Mouse (Mus musculus): ENCODE results near the gene Rpa3.
A peak's percentile ranks its signal among the peaks of the same experiment; 100 is the strongest.

The Rpa3 gene

DNA sequence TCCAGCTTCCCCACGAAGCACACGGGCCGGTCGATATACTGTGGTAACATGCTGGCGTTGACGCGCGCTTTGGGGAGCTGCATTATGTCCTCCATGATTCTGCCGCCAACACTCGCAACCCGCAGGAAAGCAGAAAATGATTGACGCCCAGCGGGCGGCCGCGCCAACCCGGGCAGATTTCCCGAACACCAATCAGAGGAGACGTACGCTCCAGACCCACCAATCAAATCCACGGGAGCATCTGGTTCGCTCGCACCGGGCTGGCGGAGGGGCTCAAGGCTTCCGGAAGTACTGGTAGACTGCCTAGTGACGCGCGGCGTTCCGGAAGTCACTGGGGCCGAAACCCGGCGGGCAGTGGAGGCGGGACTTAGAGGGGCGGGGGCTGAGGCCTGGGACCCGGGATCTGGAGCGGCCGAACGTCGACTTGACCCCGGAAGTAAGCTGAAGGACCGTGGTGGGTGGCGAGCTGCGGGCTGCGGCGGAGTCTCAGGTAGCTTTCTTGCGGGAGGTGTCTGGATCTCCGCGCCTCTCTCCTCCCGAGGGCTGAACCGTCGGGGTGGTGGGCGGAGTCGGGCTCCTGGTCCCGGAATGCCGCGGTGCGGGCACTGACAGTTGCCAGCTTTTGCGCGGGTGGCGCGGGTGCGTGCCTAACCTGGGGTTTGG is at the start of gene Rpa3, which contains the start of the genes Umad1 and Gm45062:
Gene Rpa3 (minus strand): TSS at position 170 of the 663 bp plus-strand sequence.
Gene Umad1 (plus strand): TSS at position 285 of the 663 bp plus-strand sequence.
Gene Gm45062 (plus strand): TSS at position 447 of the 663 bp plus-strand sequence.
- DNase-seq (ENCODE audit: low read depth, low spot score): peak; percentile 95

DNA sequence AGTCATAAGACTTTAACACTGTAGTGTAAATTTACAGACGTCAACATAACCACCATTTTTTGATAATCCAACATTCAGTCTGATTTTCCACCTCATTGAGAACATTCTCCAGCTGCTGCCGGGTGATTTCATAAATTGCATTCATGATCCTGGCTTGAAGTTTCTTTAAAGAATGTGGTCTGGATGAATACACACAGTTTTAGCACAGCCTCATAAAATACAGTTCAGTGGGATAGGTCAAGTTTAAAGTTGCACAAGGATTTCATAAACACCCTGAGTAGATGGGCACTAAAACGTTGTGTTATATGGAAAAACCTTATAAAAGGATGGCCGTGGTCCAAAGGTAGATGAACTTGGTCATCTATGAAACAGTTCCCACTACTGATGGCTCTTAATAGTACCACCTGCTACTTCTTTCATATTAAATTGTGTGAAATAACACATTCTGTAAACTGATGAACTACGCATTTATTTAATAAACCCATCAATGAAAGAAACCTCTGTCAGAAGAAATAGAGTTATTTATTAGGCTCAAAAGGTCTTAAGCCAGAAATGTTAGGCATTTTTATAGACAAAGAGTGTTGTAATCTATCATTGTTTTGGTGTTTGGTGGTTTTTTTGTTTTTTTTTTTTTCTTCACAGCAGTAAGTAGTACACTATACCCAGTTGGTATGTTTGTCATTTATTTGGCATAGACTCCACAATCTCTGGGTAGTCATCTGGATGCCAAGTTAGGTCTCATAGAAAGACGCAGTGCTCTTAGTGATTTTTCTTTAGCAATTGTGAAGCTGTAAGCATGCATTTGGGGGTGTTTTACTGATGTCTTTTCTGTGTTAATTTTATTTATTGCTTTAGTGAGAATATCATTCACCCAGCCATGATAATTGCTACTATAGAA is 49.2 kb upstream of the Rpa3 start:
- no peak for DNase-seq (ENCODE audit: low read depth, low spot score)

GRCm38 (mm10) chr6:8299066-8299863 is 40.3 kb upstream of the Rpa3 start:
- no peak for DNase-seq (ENCODE audit: low read depth, low spot score)

DNA sequence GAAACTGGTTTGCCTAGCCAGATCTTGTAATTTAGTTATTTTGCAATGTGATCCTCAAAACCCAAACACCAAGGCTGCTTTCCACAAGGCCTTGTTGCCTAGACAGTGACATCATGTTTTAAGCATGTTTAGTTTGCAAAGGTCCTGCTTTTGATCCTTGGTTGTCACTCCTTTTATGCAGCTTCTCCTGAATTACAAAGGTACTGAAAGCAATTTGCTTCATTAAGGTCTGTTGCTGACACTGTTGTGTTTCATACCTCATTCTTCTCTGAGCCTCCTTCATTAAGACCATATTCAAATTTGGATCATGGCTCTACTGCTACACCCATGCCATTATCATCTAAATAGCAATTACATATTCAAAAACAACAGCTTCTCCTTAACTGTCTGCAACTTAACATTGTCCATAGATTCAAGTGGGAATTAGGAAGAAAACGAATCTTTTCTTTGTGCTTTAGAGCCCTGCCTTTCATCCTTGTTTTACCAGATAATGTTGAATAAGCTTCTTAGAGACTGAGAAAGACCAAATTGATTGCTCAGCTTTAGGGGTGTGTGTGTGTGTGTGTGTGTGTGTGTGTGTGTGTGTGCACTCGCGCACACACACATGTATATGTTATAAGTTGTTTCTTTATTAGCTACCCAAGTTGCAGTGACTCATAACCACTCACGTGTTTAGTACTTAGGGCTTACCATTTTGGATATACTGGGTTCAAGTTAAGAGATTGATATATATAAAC is 35.2 kb upstream of the Rpa3 start:
- no peak for DNase-seq (ENCODE audit: low read depth, low spot score)

GRCm38 (mm10) chr6:8288755-8289580 is 30.0 kb upstream of the Rpa3 start:
- no peak for DNase-seq (ENCODE audit: low read depth, low spot score)

DNA sequence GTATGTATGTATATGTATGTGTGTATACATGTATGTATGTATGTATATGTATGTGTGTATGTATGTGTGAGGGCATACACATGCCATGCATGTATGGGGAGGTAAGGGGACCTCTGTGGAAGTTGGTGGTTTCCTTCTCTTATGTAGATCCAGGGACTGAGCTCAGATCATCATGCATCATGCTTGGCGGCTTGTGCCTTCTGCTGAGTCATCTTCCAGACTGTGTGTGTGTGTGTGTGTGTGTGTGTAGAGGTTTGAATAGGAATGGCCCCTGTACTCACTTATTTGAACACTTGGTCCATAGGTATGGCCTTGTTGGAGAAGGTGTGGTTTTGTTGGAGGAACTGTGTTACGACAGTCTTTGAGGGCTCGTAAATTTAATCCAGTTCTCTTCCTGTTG is 27.2 kb upstream of the Rpa3 start:
- no peak for DNase-seq (ENCODE audit: low read depth, low spot score)

- DNase-seq (ENCODE audit: low read depth, low spot score): no peak
Measured at GRCm38 (mm10) chr6:8285401-8285960, 26.5 kb upstream of the Rpa3 start.

DNA sequence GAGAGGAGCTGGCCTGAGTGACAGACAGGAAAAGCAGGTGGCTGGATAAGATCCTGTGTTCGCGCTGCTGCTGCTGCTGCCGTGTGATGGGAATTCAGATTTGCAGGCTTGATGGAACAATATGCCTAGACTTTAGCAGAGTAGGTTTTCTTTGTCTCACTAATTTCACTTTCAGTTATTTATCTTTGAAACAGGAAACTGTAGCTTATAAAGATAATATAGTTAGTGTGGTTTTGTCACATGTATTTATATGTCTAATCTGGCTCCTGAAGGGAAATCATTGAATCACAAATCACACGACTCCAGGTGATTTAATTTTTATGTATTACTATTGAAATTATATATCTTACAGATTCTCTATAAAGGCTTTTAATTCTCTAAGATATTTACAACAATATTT is 24.3 kb upstream of the Rpa3 start:
- DNase-seq (ENCODE audit: low read depth, low spot score): no peak

DNA sequence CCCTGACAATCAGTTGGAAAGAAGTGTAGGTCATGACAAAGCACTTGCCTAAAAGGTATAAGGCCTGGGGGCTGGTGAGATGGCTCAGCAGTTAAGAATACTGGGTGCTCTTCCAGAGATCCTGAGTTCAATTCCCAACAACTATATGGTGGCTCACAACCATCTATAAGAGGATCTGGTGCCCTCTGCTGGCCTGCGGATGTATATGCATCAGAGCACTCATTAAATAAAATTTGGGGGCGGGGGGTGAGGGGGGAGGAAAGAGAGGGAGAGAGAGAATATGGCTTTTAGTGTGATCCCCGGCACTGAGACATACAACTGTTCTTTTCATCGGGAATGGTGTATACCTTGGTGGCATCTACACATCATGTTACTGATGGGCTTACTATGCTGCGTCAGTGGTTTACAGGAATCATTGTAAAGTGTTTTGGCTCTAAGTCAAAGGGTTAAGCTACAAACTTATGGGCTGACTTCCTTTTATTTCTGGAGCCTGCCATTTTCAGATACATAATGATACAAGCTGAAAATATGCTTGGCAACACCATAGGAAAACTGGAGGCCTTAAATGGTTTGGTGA is 19.5 kb upstream of the Rpa3 start:
- no peak for DNase-seq (ENCODE audit: low read depth, low spot score)

DNA sequence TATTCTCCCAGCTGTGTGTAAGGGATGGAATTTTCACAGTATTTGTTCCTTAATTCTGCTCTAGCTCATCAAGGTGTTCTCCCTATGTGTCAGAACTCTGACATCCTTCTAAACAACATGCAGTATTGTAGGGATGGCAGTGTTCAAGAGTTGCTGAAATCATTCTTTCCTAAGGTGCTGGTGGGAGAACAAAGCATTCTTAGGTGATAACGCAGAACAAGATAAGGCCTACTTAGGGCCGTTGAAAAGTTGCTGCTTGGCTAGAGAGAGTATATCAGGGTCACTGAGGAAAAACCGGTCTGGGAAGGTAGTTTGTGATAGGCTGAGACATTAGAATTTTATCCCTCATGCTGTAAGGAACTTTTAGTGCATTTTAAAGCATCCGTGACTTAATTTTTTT is 17.5 kb upstream of the Rpa3 start:
- no peak for DNase-seq (ENCODE audit: low read depth, low spot score)

DNA sequence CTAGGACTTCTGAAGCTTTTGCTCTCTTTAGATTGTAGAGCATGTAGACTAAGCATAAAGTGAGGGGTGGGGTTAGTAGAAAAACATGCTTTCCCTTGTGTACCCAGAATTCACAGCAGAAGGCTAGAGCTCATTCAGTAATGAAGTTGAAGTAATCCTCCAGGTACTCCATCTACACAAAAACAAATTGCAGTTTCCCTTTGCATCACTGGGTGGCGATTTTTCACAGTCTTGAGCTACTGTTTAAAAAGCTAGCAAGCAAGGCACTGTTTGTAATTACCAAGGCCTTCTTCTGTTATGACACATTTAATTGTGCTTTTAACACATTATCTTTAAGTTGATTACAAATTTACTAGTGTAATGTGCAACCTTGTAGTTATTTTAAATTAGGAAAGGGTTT is 16.1 kb upstream of the Rpa3 start:
- peak; percentile 24 for DNase-seq (ENCODE audit: low read depth, low spot score)

DNA sequence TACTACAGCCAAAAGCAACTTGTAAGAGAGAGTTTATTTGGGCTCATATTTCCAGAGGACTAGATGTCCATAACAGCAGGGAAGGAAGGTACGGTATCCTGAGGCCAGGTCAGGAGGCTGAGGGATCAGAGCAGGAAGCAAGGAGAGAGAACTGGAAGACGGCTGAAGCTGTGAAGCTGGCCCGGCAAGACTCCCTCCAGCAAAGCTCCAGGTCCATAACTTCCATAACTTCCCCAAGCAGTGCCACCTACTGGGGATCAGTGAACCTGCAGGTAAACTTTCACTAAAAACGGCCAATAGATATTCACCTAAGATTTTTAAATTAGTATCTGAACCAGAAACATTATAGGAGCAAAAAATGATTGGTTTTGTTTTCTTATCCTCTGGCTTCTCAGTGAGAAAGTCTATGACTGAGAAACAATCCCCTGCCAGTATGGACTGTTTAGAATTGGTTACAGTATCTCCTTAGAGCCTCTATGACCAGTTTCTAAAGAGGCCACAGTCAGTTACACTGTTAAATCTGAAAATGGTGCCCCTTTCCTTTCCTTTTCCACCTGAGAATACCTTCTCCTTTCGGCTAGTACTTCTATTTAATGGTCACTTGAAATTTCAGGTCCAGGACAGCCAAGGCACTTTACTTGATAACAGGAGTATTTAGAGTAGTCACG is 15.5 kb upstream of the Rpa3 start:
- peak; percentile 20 for DNase-seq (ENCODE audit: low read depth, low spot score)

- no peak for DNase-seq (ENCODE audit: low read depth, low spot score)
Measured at GRCm38 (mm10) chr6:8271047-8271446, 12.1 kb upstream of the Rpa3 start.

GRCm38 (mm10) chr6:8259667-8260044 is 683 bp upstream of the Rpa3 start:
- DNase-seq (ENCODE audit: low read depth, low spot score): no peak

DNA sequence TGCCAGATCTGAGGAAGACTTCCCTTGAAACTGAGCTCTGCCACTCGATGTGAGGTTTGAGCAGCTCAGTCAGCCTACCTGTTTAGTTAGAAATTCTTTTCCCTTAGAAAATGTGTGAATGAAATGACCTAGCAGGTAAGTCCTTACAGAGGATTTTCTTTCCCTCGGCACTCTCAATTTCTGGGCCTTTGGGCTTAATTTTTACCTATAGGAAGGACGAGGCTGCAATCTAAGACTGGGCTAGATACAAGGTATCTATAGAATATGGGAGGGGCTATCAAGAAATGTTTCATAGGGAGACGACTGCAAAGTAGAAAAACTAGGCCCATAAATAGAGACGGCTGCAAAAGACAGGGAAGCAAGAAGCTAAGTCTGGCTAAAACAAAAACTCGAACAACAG is 657 bp downstream of the Rpa3 start:
- DNase-seq (ENCODE audit: low read depth, low spot score): no peak

DNA sequence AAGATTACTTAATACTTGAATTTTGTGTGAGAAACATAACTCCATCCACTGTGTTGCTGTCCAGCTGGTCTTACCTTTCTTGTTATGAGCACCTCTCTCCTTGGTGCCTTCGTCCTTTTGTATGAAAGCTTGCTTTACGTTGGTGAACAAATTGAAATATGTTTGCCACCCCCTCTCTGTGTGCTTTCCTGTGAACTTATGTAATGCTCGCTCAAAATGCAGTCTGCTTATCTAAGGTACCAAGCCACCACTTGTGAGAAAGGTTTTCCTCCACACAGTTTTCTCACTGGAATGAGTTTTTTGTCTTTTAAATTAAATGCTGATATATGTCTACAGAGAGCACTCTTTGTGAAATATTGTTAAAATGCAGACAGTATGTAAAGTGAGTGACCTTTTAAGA is 30.4 kb downstream of the Rpa3 start:
- DNase-seq (ENCODE audit: low read depth, low spot score): no peak

- no peak for DNase-seq (ENCODE audit: low read depth, low spot score)
Measured at GRCm38 (mm10) chr6:8227035-8227434, 31.9 kb downstream of the Rpa3 start.

- DNase-seq (ENCODE audit: low read depth, low spot score): no peak
Measured at GRCm38 (mm10) chr6:8210661-8211060, 48.3 kb downstream of the Rpa3 start.

GRCm38 (mm10) chr6:8209866-8210186 is 49.1 kb downstream of the Rpa3 start:
- no peak for DNase-seq (ENCODE audit: low read depth, low spot score)
